Mouse (Mus musculus) central nervous system, embryonic 14 days (tissue): ENCODE measurements around the gene Rph3a. TPM values are rescaled to one million over a fixed set of nuclear protein-coding genes. Genes with fewer than 3 reads are reported as not detected.

Source experiments
- polyA plus RNA-seq: library from polyadenylated mRNA; depleted of rRNA; stranded (reverse); fragments of >200 nt; gene quantifications from 2 replicates; pipeline ENCODE4 v1.2.3, GENCODE M21; 2012; rRNA removed

Rph3a gene
- 21.1 and 21.6 TPM in 2 replicates for polyA plus RNA-seq

GRCm38 (mm10) chr5:121009811-121010569 lies at the start of gene Rph3a:
Gene Rph3a, minus strand, starts transcription at chr5:121010092.

GRCm38 (mm10) chr5:120914204-120914603 lies 95.7 kb downstream of the Rph3a start, which contains the start of gene Oas1d:
Gene Oas1d, plus strand, starts transcription at chr5:120914536.

GRCm38 (mm10) chr5:120906791-120907733 lies 102.8 kb downstream of the Rph3a start, which contains the start of gene Oas1a:
Gene Oas1a, minus strand, starts transcription at chr5:120907521.

Other genes starting within 250 kb of the Rph3a start
- 0.42 and 0.86 TPM in 2 replicates for gene Oas3, start 232.4 kb downstream of the Rph3a start, polyA plus RNA-seq
- gene Oas1e, start 214.6 kb downstream of the Rph3a start, polyA plus RNA-seq = 0.02 and 0.05 TPM in 2 replicates
- gene Oas1c, start 197.6 kb downstream of the Rph3a start, polyA plus RNA-seq = 0.41 and 0.91 TPM in 2 replicates
- 0.05 TPM in 1 of 2 replicates, not detected in the other for gene Oas1f, start 162.7 kb downstream of the Rph3a start, polyA plus RNA-seq
- gene Oas1h, start 148.7 kb downstream of the Rph3a start, polyA plus RNA-seq = not detected in 2 replicates
- 1.5 and 1.9 TPM in 2 replicates for gene Oas1g, start 122.5 kb downstream of the Rph3a start, polyA plus RNA-seq
- gene Oas1a, start 102.6 kb downstream of the Rph3a start, polyA plus RNA-seq = 2.6 and 2.8 TPM in 2 replicates
- 0.05 TPM in 1 of 2 replicates, not detected in the other for gene Oas1d, start 95.6 kb downstream of the Rph3a start, polyA plus RNA-seq
- gene Ptpn11, start 181.3 kb upstream of the Rph3a start, polyA plus RNA-seq = 53.0 and 55.5 TPM in 2 replicates
- 769 and 821 TPM in 2 replicates for gene Rpl6, start 194.4 kb upstream of the Rph3a start, polyA plus RNA-seq
- gene Hectd4, start 210.1 kb upstream of the Rph3a start, polyA plus RNA-seq = 47.1 and 48.4 TPM in 2 replicates